Mouse (Mus musculus) forebrain, postnatal 0 days (tissue): ENCODE measurements around the gene Cdhr3. TPM values are rescaled to one million over a fixed set of nuclear protein-coding genes. Genes with fewer than 3 reads are reported as not detected.

ENCODE experiments used
- ATAC-seq: fragments of 200-750 bp; cut with Nextera tagmentation; 2 replicates; pipeline ENCODE4 v1.8.0; 2017; ENCODE audit warnings: mild to moderate bottlenecking, moderate library complexity
- DNase-seq: peaks from one replicate; pipeline ENCODE4 v3.0.0-alpha.2; 2015
- H3K27ac ChIP-seq: fragments of 300-500 bp; sonication (generic); 2 replicates; pipeline ENCODE4 v1.5.1; 2014; ENCODE audit warnings: low read depth, mild to moderate bottlenecking, antibody characterized with exemption, low read length, moderate library complexity, mixed read lengths
- H3K27me3 ChIP-seq: fragments of 300-500 bp; sonication (generic); 2 replicates; pipeline ENCODE4 v1.6.1; 2014; ENCODE audit warnings: mild to moderate bottlenecking, low read length, mixed read lengths; ENCODE audit not compliant: insufficient read depth
- H3K36me3 ChIP-seq: fragments of 300-500 bp; sonication (generic); 2 replicates; pipeline ENCODE4 v1.6.1; 2014; ENCODE audit warnings: mild to moderate bottlenecking, moderate library complexity; ENCODE audit not compliant: insufficient read depth
- H3K4me1 ChIP-seq: fragments of 300-500 bp; sonication (generic); 2 replicates; pipeline ENCODE4 v1.6.1; 2014; ENCODE audit warnings: antibody characterized with exemption; ENCODE audit not compliant: insufficient read depth
- H3K4me2 ChIP-seq: fragments of 300-500 bp; sonication (generic); 2 replicates; pipeline ENCODE4 v1.6.1; 2014; ENCODE audit warnings: low read depth, mild to moderate bottlenecking, moderate library complexity
- H3K4me3 ChIP-seq: fragments of 300-500 bp; sonication (generic); 2 replicates; pipeline ENCODE4 v1.5.1; 2014; ENCODE audit warnings: low read depth, low read length, mixed read lengths
- H3K9ac ChIP-seq: fragments of 300-500 bp; sonication (generic); 2 replicates; pipeline ENCODE4 v1.6.1; 2014; ENCODE audit warnings: mild to moderate bottlenecking
- H3K9me3 ChIP-seq: fragments of 300-500 bp; sonication (generic); 2 replicates; pipeline ENCODE4 v1.6.1; 2016; ENCODE audit warnings: low read length
- CTCF ChIP-seq: sonication (generic); IDR thresholded peaks from 2 replicates; pipeline ENCODE4 v1.5.1; 2016; ENCODE audit warnings: antibody characterized with exemption, control low read depth, low read depth
- WGBS: fragments of 180-500 bp; shearing (Covaris S2); extraction: QIAGEN DNeasy Blood & Tissue Kit; methylation state at CpG from one replicate; pipeline ENCODE4 v1.1.7; 2014; 5-methylcytosine and 5-hydroxymethylcytosine counted together
- polyA plus RNA-seq: library from polyadenylated mRNA; unstranded; fragments of >200 nt; fragmentation: Nextera tagmentation; extraction: Ambion mirVana; gene quantifications from 2 replicates; pipeline ENCODE4 v1.2.1, GENCODE M21; 2015
- total RNA-seq: library from RNA; depleted of rRNA; stranded (reverse); fragments of >200 nt; gene quantifications from 2 replicates; pipeline ENCODE4 v1.2.3, GENCODE M21; 2014

Gene Cdhr3
- total and polyA plus RNA-seq, 2 experiments from 2014 or later, result 0.81 to 0.85 TPM

DNA sequence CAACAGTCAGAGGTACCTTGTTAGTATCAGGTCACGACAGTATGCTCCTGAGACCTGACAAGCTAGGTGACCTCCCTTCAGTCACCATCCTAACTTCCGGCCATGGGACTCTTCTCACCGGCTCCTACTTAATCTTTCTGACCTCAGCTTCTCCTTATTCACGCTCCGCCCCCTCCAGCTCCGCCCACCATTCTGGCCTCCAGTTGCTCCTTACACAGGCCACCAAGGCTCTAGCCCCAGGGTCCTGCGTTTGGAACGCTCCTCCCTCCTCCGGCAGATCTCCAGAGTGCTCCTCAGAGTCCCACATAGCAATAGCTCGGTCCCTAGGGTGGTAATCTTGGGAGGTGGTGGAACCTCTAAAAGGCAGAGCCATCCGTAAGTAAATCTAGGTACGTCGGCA is 38.9 kb downstream of the Cdhr3 start:
- 80% methylated on average over 13 of the region's 13 CpGs for WGBS
- TF ChIP-seq CTCF, result no peak

DNA sequence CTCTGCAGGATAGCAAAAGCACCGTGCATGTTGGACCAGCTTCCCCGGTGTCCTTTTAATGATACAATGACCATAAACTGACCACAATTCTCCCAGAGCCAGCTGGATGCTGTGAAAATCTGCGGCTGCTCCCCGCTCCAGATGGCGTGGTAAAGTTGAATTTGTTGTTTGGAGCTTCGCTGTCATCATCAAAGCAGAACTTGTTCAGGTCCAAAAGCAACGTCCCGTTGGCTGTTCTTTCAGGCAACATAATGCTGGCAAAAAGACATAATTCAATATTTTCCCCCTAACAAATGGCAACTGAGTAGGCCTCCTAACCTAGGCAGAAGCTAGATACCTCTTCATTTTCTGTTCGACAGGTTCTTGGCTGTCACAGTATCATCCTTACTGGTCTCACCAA is 39.4 kb downstream of the Cdhr3 start:
- no peaks in the 10 kb centered on the region for H3K27me3 ChIP-seq
- no peak overlapping the region for H3K27ac ChIP-seq
- DNase-seq, result no peak
- peaks cover 9% of the 10 kb centered on the region for H3K4me1 ChIP-seq
- 64% methylated on average over 9 of the region's 9 CpGs for WGBS
- no peak for ATAC-seq
- H3K9me3 ChIP-seq, result no peaks in the 10 kb centered on the region
- H3K9ac ChIP-seq, result no peak overlapping the region
- no peaks in the 10 kb centered on the region for H3K36me3 ChIP-seq
- TF ChIP-seq CTCF, result no peak
- H3K4me2 ChIP-seq, result no peak overlapping the region
- H3K4me3 ChIP-seq, result no peak overlapping the region

More for the DNA sequence above, 38.9 kb downstream of the Cdhr3 start:
- Histone ChIP-seq H3K4me2 (no peak overlapping the region), H3K9ac (no peak overlapping the region), H3K9me3 (no peaks in the 10 kb centered on the region), H3K4me1 (peaks cover 9% of the 10 kb centered on the region), H3K27me3 (no peaks in the 10 kb centered on the region), H3K36me3 (no peaks in the 10 kb centered on the region), H3K27ac (no peak overlapping the region), H3K4me3 (no peak overlapping the region)
- ATAC-seq (no peak), DNase-seq (no peak)

DNA sequence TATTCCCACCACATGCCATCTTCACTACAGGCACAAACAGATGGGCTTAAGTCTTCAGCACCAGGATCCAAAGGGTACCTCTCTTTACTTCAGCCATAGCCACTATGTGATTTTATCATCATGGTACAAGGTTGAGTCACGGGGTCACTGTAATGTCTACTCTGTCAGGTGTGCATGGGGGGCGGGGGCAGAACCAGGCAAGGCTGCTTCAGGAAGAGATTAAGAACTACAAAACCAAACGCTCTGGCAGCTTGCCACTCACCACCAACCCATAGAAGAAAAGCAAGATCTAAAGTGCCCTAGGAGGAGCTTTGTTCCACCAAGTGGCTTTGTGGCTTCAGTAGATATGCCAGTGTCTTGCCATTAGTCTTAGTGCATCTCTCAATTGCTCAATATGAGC is 44.3 kb downstream of the Cdhr3 start:
- Histone ChIP-seq H3K36me3 (no peaks in the 10 kb centered on the region), H3K4me3 (no peak overlapping the region), H3K27me3 (no peaks in the 10 kb centered on the region), H3K9ac (no peak overlapping the region), H3K4me2 (no peak overlapping the region), H3K4me1 (peaks cover 12% of the 10 kb centered on the region; the same call in 1 of the 2 replicates), H3K27ac (no peak overlapping the region), H3K9me3 (no peaks in the 10 kb centered on the region)
- 92% methylated on average over 3 of the region's 3 CpGs for WGBS
- no peak for TF ChIP-seq CTCF
- ATAC-seq (no peak), DNase-seq (no peak)

DNA sequence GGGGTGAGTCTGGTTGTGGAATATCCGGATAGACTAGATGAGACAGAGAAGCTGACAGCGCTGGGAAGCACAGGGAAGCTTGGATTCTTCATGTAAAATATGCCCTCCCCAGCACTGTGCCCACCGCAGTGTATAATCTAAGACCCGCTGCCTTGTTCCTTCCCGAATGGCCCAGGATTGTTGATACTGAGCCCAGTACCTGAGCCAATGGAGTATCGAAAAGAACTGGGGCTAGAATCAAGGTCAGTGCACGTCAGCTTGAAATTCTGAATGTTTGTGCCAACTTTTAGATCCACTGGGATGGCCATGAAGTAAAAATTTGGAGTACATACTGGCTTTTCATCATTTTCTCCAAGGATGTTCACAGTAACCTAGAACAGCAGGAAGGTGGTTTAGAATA is 46.2 kb downstream of the Cdhr3 start:
- WGBS, result 51% methylated on average over 7 of the region's 7 CpGs
- Histone ChIP-seq H3K27ac (no peak overlapping the region; the same call in 1 of the 2 replicates), H3K4me2 (no peak overlapping the region), H3K4me3 (no peak overlapping the region), H3K27me3 (no peaks in the 10 kb centered on the region), H3K9me3 (no peaks in the 10 kb centered on the region), H3K9ac (no peak overlapping the region), H3K4me1 (peaks cover 12% of the 10 kb centered on the region; the same call in 1 of the 2 replicates), H3K36me3 (no peaks in the 10 kb centered on the region)
- TF ChIP-seq CTCF, result no peak
- DNase-seq, result no peak
- no peak; the same call in 1 of the 2 replicates for ATAC-seq

DNA sequence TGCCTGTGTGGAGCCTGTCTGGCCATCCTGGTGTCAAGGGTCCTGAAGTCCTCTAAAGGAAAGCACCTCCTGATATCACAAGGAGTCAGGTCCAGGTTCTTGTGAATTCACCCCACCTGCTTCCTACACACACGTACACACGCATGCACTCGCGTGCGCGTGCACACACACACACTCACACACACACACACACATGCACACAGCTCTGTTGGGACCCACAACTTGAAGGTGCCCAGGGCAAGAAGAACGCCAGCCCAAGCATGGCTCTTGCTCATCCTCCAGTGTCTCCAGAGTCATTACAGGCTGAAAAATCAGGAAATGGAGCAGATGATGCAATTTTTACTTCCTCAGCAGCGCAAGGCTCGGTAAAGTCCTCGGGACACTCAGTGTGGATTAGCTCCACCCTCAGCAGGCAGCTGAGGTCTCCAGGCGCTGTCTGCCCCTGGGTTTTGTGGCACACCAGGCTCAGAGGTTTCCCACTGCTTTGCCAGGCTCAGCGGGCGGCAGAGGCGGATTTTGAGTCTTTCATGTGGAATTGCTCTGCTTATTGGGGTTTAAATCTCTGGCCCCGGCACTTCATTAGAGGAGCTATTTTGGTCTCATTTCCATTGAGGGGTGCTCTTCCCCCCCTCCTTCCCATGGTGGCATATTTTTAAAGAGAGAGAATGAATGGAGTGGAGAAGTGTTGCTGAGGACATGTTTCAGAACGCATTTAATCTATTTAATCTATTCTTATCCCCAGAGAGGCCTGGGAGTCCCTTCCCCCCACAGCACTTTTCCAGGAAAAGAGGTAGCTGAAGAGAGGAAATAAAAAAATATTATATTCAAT is 46.9 kb downstream of the Cdhr3 start:
- no peaks in the 10 kb centered on the region for H3K36me3 ChIP-seq
- DNase-seq (no peak), ATAC-seq (peak; percentile 72)
- H3K9me3 ChIP-seq, result no peaks in the 10 kb centered on the region
- no peak overlapping the region for H3K4me2 ChIP-seq
- TF ChIP-seq CTCF, result no peak
- H3K27ac ChIP-seq, result peak overlapping the region; percentile 40
- H3K4me3 ChIP-seq, result no peak overlapping the region
- H3K4me1 ChIP-seq, result peaks cover 12% of the 10 kb centered on the region; the same call in 1 of the 2 replicates
- H3K9ac ChIP-seq, result peak overlapping the region; percentile 6; the same call in 1 of the 2 replicates
- no peaks in the 10 kb centered on the region for H3K27me3 ChIP-seq
- WGBS, result 37% methylated on average over 16 of the region's 16 CpGs

DNA sequence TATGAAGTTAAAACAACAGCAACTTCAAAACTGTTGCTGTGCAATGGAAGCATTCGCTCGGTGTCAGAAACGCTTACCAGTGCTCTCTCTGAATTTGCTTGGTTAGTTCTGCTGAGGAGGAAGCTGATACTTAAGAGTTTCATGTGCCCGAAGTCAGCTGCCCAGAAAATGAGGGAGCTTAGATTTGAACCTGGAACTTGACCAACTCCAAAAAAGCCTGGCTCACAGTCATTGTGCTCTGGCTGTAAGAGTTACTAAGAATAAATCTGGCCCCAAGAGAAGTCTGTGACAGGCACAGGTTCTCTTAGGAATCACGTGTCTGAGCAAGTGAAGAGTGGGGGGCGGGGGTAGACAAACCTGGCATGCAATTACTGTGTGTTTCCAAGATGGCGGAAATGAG is 51.2 kb downstream of the Cdhr3 start:
- no peak for TF ChIP-seq CTCF
- Histone ChIP-seq H3K36me3 (no peaks in the 10 kb centered on the region), H3K27me3 (no peaks in the 10 kb centered on the region), H3K27ac (no peak overlapping the region), H3K9ac (no peak overlapping the region), H3K4me1 (peaks cover 11% of the 10 kb centered on the region; the same call in 1 of the 2 replicates), H3K9me3 (no peaks in the 10 kb centered on the region), H3K4me3 (no peak overlapping the region), H3K4me2 (no peak overlapping the region)
- ATAC-seq (no peak), DNase-seq (no peak)
- 79% methylated on average over 7 of the region's 7 CpGs for WGBS

DNA sequence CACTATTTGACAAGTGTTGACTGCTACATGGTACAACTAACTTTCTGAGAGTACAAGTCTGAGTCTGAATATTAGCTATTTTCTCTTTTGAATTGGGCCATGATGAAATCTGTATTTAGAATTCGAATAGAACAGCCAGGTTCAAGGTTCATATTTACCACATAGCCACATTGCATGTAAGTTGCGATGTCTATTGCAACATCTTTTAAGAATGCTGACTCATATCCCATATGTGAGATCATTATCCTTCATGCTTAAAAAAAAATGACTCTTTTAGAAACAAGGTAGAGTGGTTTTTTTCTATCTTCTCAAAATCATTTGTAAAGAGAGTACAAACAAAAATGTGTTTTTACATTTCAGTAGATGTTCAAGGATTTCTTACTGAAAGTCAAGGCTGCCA is 51.9 kb downstream of the Cdhr3 start:
- DNase-seq (no peak), ATAC-seq (no peak)
- H3K27ac ChIP-seq, result no peak overlapping the region
- no peaks in the 10 kb centered on the region for H3K36me3 ChIP-seq
- H3K9ac ChIP-seq, result no peak overlapping the region
- WGBS, result 85% methylated on average over 2 of the region's 2 CpGs
- H3K9me3 ChIP-seq, result no peaks in the 10 kb centered on the region
- peaks cover 9% of the 10 kb centered on the region; the same call in 1 of the 2 replicates for H3K4me1 ChIP-seq
- TF ChIP-seq CTCF, result no peak
- H3K4me2 ChIP-seq, result no peak overlapping the region
- no peaks in the 10 kb centered on the region for H3K27me3 ChIP-seq
- H3K4me3 ChIP-seq, result no peak overlapping the region
